Mouse (Mus musculus) embryonic facial prominence, embryonic 13.5 days (tissue): ENCODE data around the gene AI837181. TPM values are rescaled to one million over a fixed set of nuclear protein-coding genes. Genes with fewer than 3 reads are reported as not detected.
A peak's percentile ranks its signal among the peaks of the same experiment; 100 is the strongest.
"Not testable (repeated sequence)": the region's sequence is repeated elsewhere in the genome, so short reads cannot be mapped to it uniquely, and the experiment has no call there.

ENCODE experiments used
- ATAC-seq: fragments of 200-750 bp; cut with Nextera tagmentation; 2 replicates; pipeline ENCODE4 v1.8.0; 2017; ENCODE audit warnings: low read depth; ENCODE audit not compliant: insufficient number of reproducible peaks, insufficient read depth, low FRiP score, low TSS enrichment
- H3K27ac ChIP-seq: fragments of 300-500 bp; sonication (generic); 2 replicates; pipeline ENCODE4 v1.5.1; 2015; ENCODE audit warnings: moderate library complexity, mild to moderate bottlenecking, inconsistent platforms
- H3K27me3 ChIP-seq: fragments of 300-500 bp; sonication (generic); 2 replicates; pipeline ENCODE4 v1.6.1; 2015; ENCODE audit warnings: mild to moderate bottlenecking, inconsistent platforms
- H3K36me3 ChIP-seq: fragments of 300-500 bp; sonication (generic); 2 replicates; pipeline ENCODE4 v1.6.1; 2015; ENCODE audit warnings: mild to moderate bottlenecking, inconsistent platforms
- H3K4me1 ChIP-seq: fragments of 300-500 bp; sonication (generic); 2 replicates; pipeline ENCODE4 v1.6.1; 2015; ENCODE audit warnings: inconsistent platforms
- H3K4me2 ChIP-seq: fragments of 300-500 bp; sonication (generic); 2 replicates; pipeline ENCODE4 v1.6.1; 2015; ENCODE audit warnings: moderate library complexity, mild to moderate bottlenecking, inconsistent platforms
- H3K4me3 ChIP-seq: fragments of 300-500 bp; sonication (generic); 2 replicates; pipeline ENCODE4 v1.5.1; 2015; ENCODE audit warnings: mild to moderate bottlenecking, inconsistent platforms
- H3K9ac ChIP-seq: fragments of 300-500 bp; sonication (generic); 2 replicates; pipeline ENCODE4 v1.6.1; 2015; ENCODE audit warnings: mild to moderate bottlenecking, inconsistent platforms
- H3K9me3 ChIP-seq: fragments of 300-500 bp; sonication (generic); 2 replicates; pipeline ENCODE4 v1.6.1; 2016; ENCODE audit warnings: inconsistent platforms
- WGBS: fragments of 180-500 bp; shearing (Covaris S2); methylation state at CpG from one replicate; pipeline ENCODE4 v1.1.7; 2015; ENCODE audit warnings: mixed read lengths; 5-methylcytosine and 5-hydroxymethylcytosine counted together
- polyA plus RNA-seq: library from polyadenylated mRNA; unstranded; fragments of >200 nt; fragmentation: Nextera tagmentation; extraction: Ambion mirVana; gene quantifications from 2 replicates; pipeline ENCODE4 v1.2.1, GENCODE M21; 2015

Gene AI837181
- polyA plus RNA-seq, 1 experiment from 2014 or later: 67.3 TPM

DNA sequence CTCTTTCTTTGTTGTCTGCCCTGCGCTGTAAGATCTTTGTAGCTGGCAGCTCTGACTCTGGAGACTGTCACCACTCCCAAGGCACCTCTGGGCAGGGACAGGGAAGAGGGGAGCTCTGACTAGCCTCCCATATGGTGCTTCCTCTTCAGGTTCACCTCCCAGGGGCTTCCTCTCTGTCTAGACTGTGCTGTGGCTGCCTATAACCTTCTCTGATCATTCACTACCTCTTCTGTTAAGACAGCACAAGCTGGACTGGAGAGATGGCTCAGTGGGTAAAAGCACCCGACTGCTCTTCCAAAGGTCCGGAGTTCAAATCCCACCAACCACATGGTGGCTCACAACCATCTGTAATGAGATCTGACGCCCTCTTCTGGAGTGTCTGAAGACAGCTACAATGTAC is 23.9 kb upstream of the AI837181 start:
- not testable (repeated sequence) for H3K27ac ChIP-seq, H3K4me1 ChIP-seq, H3K4me2 ChIP-seq, H3K36me3 ChIP-seq, H3K9me3 ChIP-seq, ATAC-seq, H3K27me3 ChIP-seq, H3K4me3 ChIP-seq
- 66% methylated on average over 4 of the region's 4 CpGs for WGBS
- H3K9ac ChIP-seq: peak overlapping the region; percentile 44; the same call in 1 of the 2 replicates

DNA sequence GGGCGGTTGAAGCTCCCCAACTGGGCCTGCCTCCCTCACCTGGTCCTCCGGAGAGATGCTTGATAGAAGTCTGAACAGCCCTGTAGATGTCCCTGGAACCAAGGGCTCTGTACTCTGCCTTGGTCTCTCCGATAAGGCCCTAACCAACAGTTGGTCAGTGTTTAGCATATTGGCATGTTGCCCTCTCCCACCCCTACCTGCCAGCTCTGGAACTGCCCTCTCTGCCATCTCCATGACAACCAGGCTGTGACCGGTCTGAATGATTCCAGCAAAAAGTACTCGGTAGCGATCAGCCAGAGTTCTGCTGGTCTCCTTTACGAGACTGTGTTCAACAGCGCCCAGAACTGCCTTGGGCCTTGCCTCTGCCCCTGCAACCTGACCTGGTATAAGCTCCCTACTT is 22.7 kb upstream of the AI837181 start, which contains the start of gene Tsga10ip:
Gene Tsga10ip, minus strand, starts transcription at position 234 of the 400 bp plus-strand sequence.
- no peaks in the 10 kb centered on the region for H3K36me3 ChIP-seq
- H3K4me1 ChIP-seq: peaks cover 4% of the 10 kb centered on the region
- no peak for ATAC-seq
- no peak within 1 kb of the TSS for H3K4me2 ChIP-seq
- H3K9ac ChIP-seq: no peak within 1 kb of the TSS
- H3K9me3 ChIP-seq: no peaks in the 10 kb centered on the region
- 77% methylated on average over 8 of the region's 8 CpGs for WGBS
- no peaks in the 10 kb centered on the region for H3K27me3 ChIP-seq
- no peak within 1 kb of the TSS for H3K27ac ChIP-seq
- H3K4me3 ChIP-seq: no peak within 1 kb of the TSS

DNA sequence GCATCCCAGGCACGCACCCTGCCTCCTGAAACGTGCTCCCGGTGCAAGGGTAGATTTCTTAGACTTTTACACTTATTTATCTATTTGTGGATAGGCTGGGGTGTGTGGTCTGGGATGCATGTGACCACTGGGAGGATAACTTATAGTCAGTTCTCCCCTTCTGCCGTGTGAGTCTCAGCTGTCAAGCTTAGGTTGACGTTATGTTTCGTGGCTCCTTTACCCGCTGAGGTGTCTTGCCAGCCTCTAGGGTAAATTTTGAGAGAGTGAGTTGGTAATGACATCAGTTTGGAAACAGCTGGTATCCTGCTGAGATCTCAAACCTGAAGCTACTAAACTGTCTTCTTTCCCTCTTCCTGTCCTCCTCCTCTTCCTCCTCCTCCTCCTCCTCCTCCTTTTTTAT is 19.0 kb upstream of the AI837181 start:
- Histone ChIP-seq H3K36me3 (no peaks in the 10 kb centered on the region), H3K27ac (peak overlapping the region; percentile 68; the same call in 1 of the 2 replicates)
- 21% methylated on average over 7 of the region's 7 CpGs for WGBS

DNA sequence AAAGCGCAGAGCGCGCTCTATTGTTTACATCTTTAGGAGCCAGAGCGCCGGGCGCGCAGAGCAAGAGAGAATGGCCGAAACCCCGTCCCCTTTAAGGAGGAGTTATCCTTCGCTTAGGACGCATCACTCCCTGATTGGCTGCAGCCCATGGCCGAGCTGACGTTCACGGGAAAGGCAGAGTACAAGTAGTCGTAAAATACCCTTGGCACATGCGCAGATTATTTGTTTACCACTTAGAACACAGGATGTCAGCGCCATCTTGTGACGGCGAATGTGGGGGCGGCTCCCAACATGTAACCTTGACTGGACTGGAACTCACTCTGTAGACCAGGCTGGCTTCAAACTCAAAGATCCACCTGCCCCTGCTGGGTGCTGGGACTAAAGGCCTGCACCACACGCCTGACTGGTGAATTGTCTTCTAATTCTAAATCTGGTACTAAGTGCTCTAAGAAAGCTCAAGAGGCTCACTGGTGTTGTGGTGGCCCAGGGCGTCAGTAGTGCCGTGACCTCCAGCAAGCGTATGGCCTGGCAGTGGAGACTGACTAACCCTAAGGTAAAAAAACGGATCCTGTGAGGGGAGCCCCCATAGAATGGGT is 18.3 kb upstream of the AI837181 start:
- Histone ChIP-seq H3K4me3 (peak overlapping the region; percentile 65), H3K27ac (peak overlapping the region; percentile 94), H3K4me2 (peak overlapping the region; percentile 72), H3K9ac (peak overlapping the region; percentile 83), H3K4me1 (peaks cover 16% of the 10 kb centered on the region)
- H3K27me3 ChIP-seq, H3K9me3 ChIP-seq, H3K36me3 ChIP-seq, ATAC-seq: not testable (repeated sequence)
- WGBS: 21% methylated on average over 25 of the region's 25 CpGs

More for the DNA sequence above, 19.0 kb upstream of the AI837181 start:
- H3K9me3 ChIP-seq: no peaks in the 10 kb centered on the region
- H3K27me3 ChIP-seq: no peaks in the 10 kb centered on the region
- no peak for ATAC-seq
- H3K4me3 ChIP-seq: peak overlapping the region; percentile 43
- peak overlapping the region; percentile 63 for H3K4me2 ChIP-seq
- peaks cover 14% of the 10 kb centered on the region for H3K4me1 ChIP-seq
- H3K9ac ChIP-seq: peak overlapping the region; percentile 69

DNA sequence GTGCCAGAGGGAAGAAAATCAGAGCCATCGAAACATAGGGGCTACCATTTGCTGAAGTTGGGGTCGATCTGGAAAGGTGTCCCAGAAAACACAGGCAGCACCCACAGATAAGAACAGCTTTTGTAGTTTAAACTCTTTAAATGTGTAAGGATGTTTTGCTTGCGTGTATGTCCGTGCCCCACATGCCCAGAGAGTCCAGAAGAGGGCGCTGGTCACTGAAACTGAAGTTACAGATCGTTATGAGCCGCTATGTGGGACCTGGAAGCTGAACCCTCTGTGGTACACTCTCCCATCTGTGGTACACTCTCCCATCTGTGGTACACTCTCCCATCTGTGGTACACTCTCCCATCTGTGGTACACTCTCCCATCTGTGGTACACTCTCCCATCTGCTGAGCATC is 17.8 kb upstream of the AI837181 start:
- peak overlapping the region; percentile 83 for H3K9ac ChIP-seq
- 0 out of 2 replicates have a peak, but pooled peaks have one; percentile 21 for ATAC-seq
- peak overlapping the region; percentile 72 for H3K4me2 ChIP-seq
- 15% methylated on average over 7 of the region's 7 CpGs for WGBS
- peak overlapping the region; percentile 65 for H3K4me3 ChIP-seq
- H3K27ac ChIP-seq: peak overlapping the region; percentile 94
- H3K9me3 ChIP-seq: no peaks in the 10 kb centered on the region
- no peaks in the 10 kb centered on the region for H3K36me3 ChIP-seq
- H3K4me1 ChIP-seq: peaks cover 19% of the 10 kb centered on the region
- H3K27me3 ChIP-seq: no peaks in the 10 kb centered on the region

DNA sequence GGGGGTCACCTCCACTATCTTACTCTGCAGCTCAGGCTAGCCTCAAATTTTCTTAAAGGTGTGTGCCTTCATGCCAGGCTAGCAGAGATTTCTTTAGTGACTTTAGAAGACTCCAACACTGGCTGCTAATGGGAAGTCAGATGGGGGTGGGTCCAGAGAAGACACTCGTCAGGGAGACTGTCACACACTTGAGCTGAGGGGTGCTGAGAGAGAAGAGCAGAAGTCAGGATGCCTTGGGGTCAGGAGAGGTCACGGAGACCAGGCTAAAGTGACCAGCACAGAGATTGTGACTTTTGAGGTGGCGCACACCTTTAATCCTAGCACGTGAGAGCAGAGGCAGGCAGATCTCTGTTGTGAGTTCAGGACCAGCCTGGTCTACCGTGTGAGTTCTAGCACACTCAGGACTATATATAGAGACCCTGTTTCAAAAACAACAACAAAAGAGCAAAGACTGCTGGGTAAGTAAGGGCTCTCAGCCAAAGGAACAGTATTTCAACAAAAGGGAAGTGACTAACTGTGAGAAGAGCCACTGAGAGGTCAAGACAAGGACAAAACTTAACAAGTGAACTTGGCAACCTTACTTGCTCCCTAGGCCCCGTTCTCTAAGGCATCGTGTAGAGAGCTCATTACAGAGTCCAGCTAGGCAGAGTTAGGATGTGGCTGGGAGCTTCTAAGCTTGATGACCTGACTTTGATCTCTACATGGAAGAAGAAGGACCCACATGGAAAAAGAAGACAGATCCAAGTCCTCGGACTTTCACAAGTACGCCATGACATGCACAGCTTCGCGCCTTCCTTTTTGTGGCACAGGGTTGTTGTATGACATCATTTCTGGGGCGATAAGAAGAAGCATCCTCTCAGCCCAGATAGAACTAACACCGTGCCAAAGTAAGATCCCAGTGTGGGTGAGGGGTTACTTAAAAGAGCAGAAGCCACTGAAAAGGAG is 16.6 kb upstream of the AI837181 start:
- H3K9ac ChIP-seq: no peak overlapping the region
- no peak for ATAC-seq
- 89% methylated on average over 13 of the region's 13 CpGs for WGBS
- H3K4me1 ChIP-seq: peaks cover 19% of the 10 kb centered on the region
- H3K9me3 ChIP-seq: no peaks in the 10 kb centered on the region
- no peaks in the 10 kb centered on the region for H3K27me3 ChIP-seq
- H3K4me2 ChIP-seq: peak overlapping the region; percentile 72
- H3K36me3 ChIP-seq: no peaks in the 10 kb centered on the region
- H3K27ac ChIP-seq: no peak overlapping the region
- no peak overlapping the region for H3K4me3 ChIP-seq

DNA sequence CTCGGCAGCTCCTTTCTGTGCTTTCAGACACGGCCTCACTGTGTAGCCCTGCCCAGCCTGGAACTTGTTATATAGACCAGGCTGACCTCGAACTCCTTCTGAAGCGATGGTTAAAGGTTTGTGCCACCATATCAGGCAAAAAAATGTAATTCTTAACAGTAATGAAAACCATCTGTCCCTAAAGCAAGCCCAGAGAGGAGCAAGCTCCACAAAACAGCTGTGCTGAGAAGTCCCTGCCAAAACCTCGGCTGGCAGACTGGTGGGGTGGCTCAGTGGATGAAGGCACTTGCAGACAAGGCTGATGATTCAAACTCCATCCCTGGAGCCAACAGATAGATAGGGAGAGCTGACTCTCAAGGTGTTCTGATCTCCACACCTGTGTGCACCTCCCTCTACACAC is 15.9 kb upstream of the AI837181 start:
- Histone ChIP-seq H3K4me2 (no peak overlapping the region), H3K36me3 (no peaks in the 10 kb centered on the region), H3K9me3 (no peaks in the 10 kb centered on the region), H3K4me3 (no peak overlapping the region), H3K9ac (no peak overlapping the region), H3K27me3 (no peaks in the 10 kb centered on the region), H3K4me1 (peaks cover 19% of the 10 kb centered on the region), H3K27ac (no peak overlapping the region)
- whole genome bisulfite sequencing: 28% methylated on average over 5 of the region's 5 CpGs
- ATAC-seq: no peak

DNA sequence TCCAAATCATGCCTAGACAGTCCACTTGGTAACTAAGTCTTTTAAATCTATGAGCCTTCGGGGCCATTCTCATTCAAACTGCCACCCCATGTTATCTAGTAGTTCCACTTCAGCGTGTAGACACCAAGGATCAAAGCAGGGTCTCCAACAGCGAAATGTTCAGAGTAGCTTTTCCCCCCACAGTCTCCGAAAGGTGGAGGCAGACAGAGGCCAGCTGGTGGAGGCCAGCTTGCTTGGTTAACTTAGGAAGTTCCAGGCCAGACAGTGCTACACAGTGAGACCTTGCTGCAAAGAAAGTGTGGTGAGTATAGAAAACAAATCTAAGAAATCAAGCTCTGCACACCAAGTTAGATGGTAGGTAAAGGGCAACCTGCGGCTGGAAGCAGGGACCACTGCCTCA is 14.3 kb upstream of the AI837181 start:
- Histone ChIP-seq H3K27me3 (no peaks in the 10 kb centered on the region), H3K9ac (no peak overlapping the region), H3K4me1 (peaks cover 19% of the 10 kb centered on the region), H3K27ac (no peak overlapping the region), H3K4me2 (no peak overlapping the region), H3K4me3 (no peak overlapping the region), H3K36me3 (no peaks in the 10 kb centered on the region), H3K9me3 (no peaks in the 10 kb centered on the region)
- no peak for ATAC-seq
- 84% methylated on average over 5 of the region's 5 CpGs for WGBS

DNA sequence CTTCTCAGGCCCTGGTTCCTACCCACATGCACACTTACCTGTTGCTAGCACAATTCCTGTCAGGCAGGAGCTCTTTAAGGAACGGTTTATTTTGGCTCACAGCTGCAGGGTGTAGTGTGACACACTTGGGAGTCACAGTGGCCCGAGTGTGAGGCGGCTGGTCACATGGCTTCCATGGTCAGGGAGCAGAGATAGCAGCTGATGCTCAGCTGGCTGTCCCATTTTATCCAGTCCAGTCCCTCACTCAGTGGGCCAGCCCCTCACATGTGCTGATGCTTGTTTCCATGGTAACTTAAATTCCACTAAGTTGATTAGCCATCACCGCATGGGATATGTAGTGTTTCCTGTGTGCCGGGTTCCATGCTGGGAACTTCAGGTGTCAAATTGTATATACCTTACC is 13.0 kb upstream of the AI837181 start:
- Histone ChIP-seq H3K4me2 (no peak overlapping the region), H3K27me3 (no peaks in the 10 kb centered on the region), H3K9me3 (no peaks in the 10 kb centered on the region), H3K36me3 (no peaks in the 10 kb centered on the region), H3K9ac (no peak overlapping the region), H3K4me3 (no peak overlapping the region), H3K4me1 (peaks cover 15% of the 10 kb centered on the region), H3K27ac (no peak overlapping the region)
- no peak for ATAC-seq
- WGBS: 46% methylated on average over 5 of the region's 5 CpGs

DNA sequence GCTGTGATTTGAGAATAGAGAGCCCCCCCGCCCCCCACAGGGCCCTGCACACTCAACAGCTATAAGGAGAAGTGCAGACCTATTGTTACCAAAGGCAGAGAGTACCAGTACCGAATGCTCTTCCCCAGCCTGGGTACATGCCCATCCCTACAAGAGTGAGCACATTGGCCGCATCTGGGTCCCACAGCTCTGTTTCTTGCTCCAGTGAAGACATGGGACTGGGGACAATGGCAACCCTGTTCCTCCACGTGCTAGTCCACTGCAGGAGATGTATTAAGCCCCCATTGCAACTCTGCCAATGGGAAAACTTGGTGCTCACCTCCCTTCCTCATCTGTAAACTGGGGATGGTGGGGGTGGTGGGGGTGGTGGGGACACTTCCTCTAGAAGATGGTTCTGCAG is 11.1 kb upstream of the AI837181 start:
- WGBS: 66% methylated on average over 4 of the region's 4 CpGs

DNA sequence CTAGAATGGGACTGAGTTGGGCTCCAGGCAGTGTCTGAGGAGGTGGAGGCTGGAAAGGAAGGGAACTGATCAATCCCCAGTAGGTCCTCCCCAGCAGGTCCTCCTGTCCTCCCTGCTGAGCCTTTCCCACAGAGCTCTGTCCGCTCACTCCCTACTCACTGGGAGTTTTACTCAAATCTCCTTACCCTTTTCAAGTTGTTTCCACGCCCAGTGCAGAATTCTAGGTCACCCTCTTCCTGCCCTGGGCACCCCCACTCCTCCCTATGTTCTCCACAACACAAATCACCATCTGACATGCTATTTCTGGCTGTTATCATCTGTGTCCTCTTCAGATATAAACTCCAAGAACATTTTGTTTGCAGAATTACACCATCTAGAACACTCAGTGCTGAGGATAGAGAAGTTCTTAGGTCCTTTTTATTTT is 10.4 kb upstream of the AI837181 start:
- no peaks in the 10 kb centered on the region for H3K9me3 ChIP-seq
- no peak overlapping the region for H3K4me2 ChIP-seq
- no peak overlapping the region for H3K9ac ChIP-seq
- H3K27me3 ChIP-seq: no peaks in the 10 kb centered on the region
- no peak overlapping the region for H3K27ac ChIP-seq
- peaks cover 5% of the 10 kb centered on the region for H3K36me3 ChIP-seq
- H3K4me1 ChIP-seq: 0 out of 2 replicates have a peak, but pooled peaks cover 5% of the 10 kb centered on the region
- 51% methylated on average over 2 of the region's 2 CpGs for WGBS
- H3K4me3 ChIP-seq: no peak overlapping the region
- ATAC-seq: no peak

More for the DNA sequence above, 11.1 kb upstream of the AI837181 start:
- no peaks in the 10 kb centered on the region for H3K27me3 ChIP-seq
- H3K4me2 ChIP-seq: no peak overlapping the region
- no peak overlapping the region for H3K27ac ChIP-seq
- 0 out of 2 replicates have a peak, but pooled peaks cover 8% of the 10 kb centered on the region for H3K4me1 ChIP-seq
- no peaks in the 10 kb centered on the region for H3K9me3 ChIP-seq
- H3K36me3 ChIP-seq: no peaks in the 10 kb centered on the region
- no peak overlapping the region for H3K4me3 ChIP-seq
- H3K9ac ChIP-seq: no peak overlapping the region
- no peak for ATAC-seq
